Mouse (Mus musculus) myocyte (in vitro differentiated cells): ENCODE data around the gene Ppt2. TPM values are rescaled to one million over a fixed set of nuclear protein-coding genes. Genes with fewer than 3 reads are reported as not detected.

ENCODE experiments used
- H3K27me3 ChIP-seq: one replicate; pipeline ENCODE4 v1.6.1; 2011; ENCODE audit not compliant: control insufficient read depth, insufficient read depth, insufficient read length
- H3K36me3 ChIP-seq: one replicate; pipeline ENCODE4 v1.6.1; 2011; ENCODE audit not compliant: control insufficient read depth, insufficient read depth
- H3K4me2 ChIP-seq: one replicate; pipeline ENCODE4 v1.6.1; 2011; ENCODE audit warnings: low read depth, control low read depth
- H3K4me3 ChIP-seq: one replicate; pipeline ENCODE4 v1.5.1; 2011; ENCODE audit warnings: mild to moderate bottlenecking, control low read depth, moderate library complexity
- H3K79me2 ChIP-seq: one replicate; pipeline ENCODE4 v1.6.1; 2011; ENCODE audit not compliant: control insufficient read depth, insufficient read depth
- H3ac ChIP-seq: one replicate; pipeline ENCODE4 v1.6.1; 2011; ENCODE audit not compliant: control insufficient read depth, insufficient read length
- CEBPB ChIP-seq: IDR thresholded peaks from 2 replicates; pipeline ENCODE4 v1.6.1; 2011; ENCODE audit warnings: mild to moderate bottlenecking, moderate library complexity; ENCODE audit not compliant: poor library complexity, insufficient read depth, severe bottlenecking
- E2F4 ChIP-seq: IDR thresholded peaks from one replicate; pipeline ENCODE4 v1.6.1; 2011; ENCODE audit warnings: mild to moderate bottlenecking, control low read depth, moderate library complexity; ENCODE audit not compliant: insufficient read depth
- MAX ChIP-seq: IDR thresholded peaks from one replicate; pipeline ENCODE4 v1.6.1; 2011; ENCODE audit warnings: low read depth, mild to moderate bottlenecking, control low read depth
- MYOD1 ChIP-seq, 3 experiments: IDR thresholded peaks; one replicate each; pipeline ENCODE4 v1.6.1; 2011; ENCODE audit warnings: control low read depth in 2 of 3, low read depth in 2 of 3, mild to moderate bottlenecking in 2 of 3, moderate library complexity in 1 of 3; ENCODE audit not compliant: insufficient read length in 2 of 3, control insufficient read depth in 1 of 3
- MYOG ChIP-seq, 3 experiments: IDR thresholded peaks; one replicate each; pipeline ENCODE4 v1.6.1; 2011; ENCODE audit warnings: control low read depth in 2 of 3, low read depth in 2 of 3, mild to moderate bottlenecking in 2 of 3; ENCODE audit not compliant: insufficient read length in 2 of 3, control insufficient read depth in 1 of 3, insufficient read depth in 1 of 3
- POLR2A ChIP-seq: IDR thresholded peaks from one replicate; pipeline ENCODE4 v1.6.1; 2011; ENCODE audit warnings: low read depth, mild to moderate bottlenecking, control low read depth, moderate library complexity; ENCODE audit not compliant: insufficient read length
- POLR2AphosphoS2 ChIP-seq: IDR thresholded peaks from one replicate; pipeline ENCODE4 v1.6.1; 2011; ENCODE audit warnings: low read depth, control low read depth; ENCODE audit not compliant: insufficient read length
- REST ChIP-seq: IDR thresholded peaks from one replicate; pipeline ENCODE4 v1.6.1; 2011; ENCODE audit warnings: mild to moderate bottlenecking, control low read depth, moderate library complexity; ENCODE audit not compliant: insufficient read depth, insufficient read length
- SRF ChIP-seq: IDR thresholded peaks from one replicate; pipeline ENCODE4 v1.6.1; 2011; ENCODE audit warnings: low read depth; ENCODE audit not compliant: control insufficient read depth, insufficient read length
- TCF12 ChIP-seq: IDR thresholded peaks from one replicate; pipeline ENCODE4 v1.6.1; 2011; ENCODE audit warnings: mild to moderate bottlenecking, control low read depth; ENCODE audit not compliant: poor library complexity, insufficient read depth, severe bottlenecking
- TCF3 ChIP-seq: IDR thresholded peaks from one replicate; pipeline ENCODE4 v1.6.1; 2011; ENCODE audit warnings: low read depth, control low read depth; ENCODE audit not compliant: insufficient read length
- USF1 ChIP-seq: IDR thresholded peaks from one replicate; pipeline ENCODE4 v1.6.1; 2011; ENCODE audit warnings: low read depth, mild to moderate bottlenecking, control low read depth, moderate library complexity
- polyA plus RNA-seq: library from polyadenylated mRNA; unstranded; fragments of >200 nt; fragmentation: generic; extraction: Trizol; gene quantifications from one replicate; pipeline ENCODE4 v1.2.1, GENCODE M21; 2012; ENCODE audit warnings: missing spikeins

The Ppt2 gene
- polyA plus RNA-seq, 1 experiment, result 21.9 TPM

DNA sequence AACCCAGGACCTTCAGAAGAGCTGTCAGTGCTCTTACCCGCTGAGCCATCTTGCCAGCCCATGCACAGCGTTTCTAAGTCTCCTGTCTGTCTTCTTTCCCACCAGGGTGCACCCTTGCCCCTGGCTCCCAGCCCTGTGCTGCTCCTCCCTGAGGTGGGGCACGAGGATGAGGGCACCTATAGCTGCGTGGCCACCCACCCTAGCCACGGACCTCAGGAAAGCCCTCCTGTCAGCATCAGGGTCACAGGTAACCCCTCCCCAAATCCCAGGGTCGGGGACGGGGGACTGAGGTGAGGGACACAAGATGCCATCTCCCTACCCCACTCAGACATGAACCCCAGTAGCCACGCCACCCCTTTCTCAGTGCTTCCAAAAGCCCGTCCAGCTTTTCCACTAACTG is 28.4 kb downstream of the Ppt2 start:
- TF ChIP-seq TCF3 (no peak), REST (no peak), CEBPB (no peak), USF1 (no peak), E2F4 (no peak), TCF12 (no peak), SRF (no peak), MAX (no peak), POLR2AphosphoS2 (no peak), MYOG (IDR thresholded peaks at IDR 0.05; ENCODE audit: control insufficient read depth in 1 of 3, insufficient read depth in 1 of 3, insufficient read length in 2 of 3, low read depth in 2 of 3) (no peak), POLR2A (no peak), MYOD1 (IDR thresholded peaks at IDR 0.05; ENCODE audit: control insufficient read depth in 1 of 3, insufficient read length in 2 of 3, low read depth in 2 of 3) (no peak)
- peaks cover 13% of the 10 kb centered on the region for H3K79me2 ChIP-seq
- no peaks in the 10 kb centered on the region for H3K36me3 ChIP-seq
- no peak overlapping the region for H3K4me2 ChIP-seq
- no peak overlapping the region for H3K4me3 ChIP-seq
- H3ac ChIP-seq, result no peak overlapping the region
- H3K27me3 ChIP-seq, result no peaks in the 10 kb centered on the region

DNA sequence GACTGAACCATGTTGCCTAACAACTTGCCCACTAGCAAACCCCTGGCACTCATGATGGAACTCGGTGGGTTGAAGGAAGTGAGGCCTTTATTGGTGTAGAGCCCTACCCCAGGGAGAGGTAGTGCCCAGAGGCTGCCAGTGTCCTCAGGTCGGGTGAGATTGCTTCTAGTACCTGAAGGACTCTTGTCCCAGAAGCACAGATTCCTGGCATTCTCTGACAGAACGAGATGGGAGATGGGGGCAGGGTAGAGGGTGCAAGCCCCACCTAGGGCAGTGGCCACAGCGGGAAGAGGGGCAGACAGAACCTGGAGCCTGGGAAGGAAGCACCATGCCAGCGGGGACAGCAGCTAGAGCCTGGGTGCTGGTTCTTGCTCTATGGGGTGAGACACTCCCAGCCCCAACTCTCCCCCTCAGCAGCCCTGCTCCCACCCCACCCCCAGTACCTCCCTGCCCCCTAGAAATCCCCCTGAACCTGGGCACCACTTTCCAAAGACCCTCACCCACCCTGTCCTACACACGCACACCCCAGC is 30.7 kb downstream of the Ppt2 start, which contains the start of gene Ager:
Gene Ager, plus strand, starts transcription at position 297 of the 530 bp plus-strand sequence.
- H3K4me3 ChIP-seq, result no peak within 1 kb of the TSS
- H3ac ChIP-seq, result no peak within 1 kb of the TSS
- H3K4me2 ChIP-seq, result no peak within 1 kb of the TSS
- H3K79me2 ChIP-seq, result peaks cover 5% of the 10 kb centered on the region
- H3K27me3 ChIP-seq, result no peaks in the 10 kb centered on the region
- H3K36me3 ChIP-seq, result no peaks in the 10 kb centered on the region
- TF ChIP-seq POLR2A (peak; percentile 14), E2F4 (no peak), USF1 (no peak), POLR2AphosphoS2 (peak; percentile 84)

DNA sequence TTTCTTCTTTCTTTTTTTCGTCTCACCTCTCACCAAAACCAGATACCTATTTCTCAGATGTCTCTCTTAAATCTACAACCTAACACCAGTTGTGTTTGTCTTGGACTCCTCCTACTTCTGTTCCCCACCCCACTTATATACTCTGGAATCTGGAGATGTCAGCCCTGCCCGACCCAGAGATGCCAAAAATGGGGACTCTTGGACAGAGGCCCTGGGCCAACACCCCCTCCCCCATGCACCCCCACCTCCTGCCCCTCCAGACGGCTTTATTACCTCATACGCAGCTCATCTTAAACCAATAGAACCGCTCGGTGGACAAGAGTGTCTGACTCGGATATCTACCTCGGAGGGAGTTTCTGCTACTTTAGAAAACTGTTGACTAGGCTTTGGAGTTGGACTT is 32.2 kb downstream of the Ppt2 start:
- no peaks in the 10 kb centered on the region for H3K79me2 ChIP-seq
- no peak for TF ChIP-seq USF1
- TF ChIP-seq TCF3, result no peak
- no peak for TF ChIP-seq POLR2A
- TF ChIP-seq CEBPB, result no peak
- no peak for TF ChIP-seq TCF12
- TF ChIP-seq POLR2AphosphoS2, result no peak
- no peak for TF ChIP-seq MYOG (IDR thresholded peaks at IDR 0.05; ENCODE audit: control insufficient read depth in 1 of 3, insufficient read depth in 1 of 3, insufficient read length in 2 of 3, low read depth in 2 of 3)
- no peak for TF ChIP-seq MAX
- TF ChIP-seq MYOD1 (IDR thresholded peaks at IDR 0.05; ENCODE audit: control insufficient read depth in 1 of 3, insufficient read length in 2 of 3, low read depth in 2 of 3), result no peak
- no peak for TF ChIP-seq E2F4
- TF ChIP-seq REST, result no peak
- TF ChIP-seq SRF, result no peak
- no peaks in the 10 kb centered on the region for H3K27me3 ChIP-seq
- no peaks in the 10 kb centered on the region for H3K36me3 ChIP-seq
- H3K4me3 ChIP-seq, result no peak overlapping the region
- H3K4me2 ChIP-seq, result no peak overlapping the region
- no peak overlapping the region for H3ac ChIP-seq

DNA sequence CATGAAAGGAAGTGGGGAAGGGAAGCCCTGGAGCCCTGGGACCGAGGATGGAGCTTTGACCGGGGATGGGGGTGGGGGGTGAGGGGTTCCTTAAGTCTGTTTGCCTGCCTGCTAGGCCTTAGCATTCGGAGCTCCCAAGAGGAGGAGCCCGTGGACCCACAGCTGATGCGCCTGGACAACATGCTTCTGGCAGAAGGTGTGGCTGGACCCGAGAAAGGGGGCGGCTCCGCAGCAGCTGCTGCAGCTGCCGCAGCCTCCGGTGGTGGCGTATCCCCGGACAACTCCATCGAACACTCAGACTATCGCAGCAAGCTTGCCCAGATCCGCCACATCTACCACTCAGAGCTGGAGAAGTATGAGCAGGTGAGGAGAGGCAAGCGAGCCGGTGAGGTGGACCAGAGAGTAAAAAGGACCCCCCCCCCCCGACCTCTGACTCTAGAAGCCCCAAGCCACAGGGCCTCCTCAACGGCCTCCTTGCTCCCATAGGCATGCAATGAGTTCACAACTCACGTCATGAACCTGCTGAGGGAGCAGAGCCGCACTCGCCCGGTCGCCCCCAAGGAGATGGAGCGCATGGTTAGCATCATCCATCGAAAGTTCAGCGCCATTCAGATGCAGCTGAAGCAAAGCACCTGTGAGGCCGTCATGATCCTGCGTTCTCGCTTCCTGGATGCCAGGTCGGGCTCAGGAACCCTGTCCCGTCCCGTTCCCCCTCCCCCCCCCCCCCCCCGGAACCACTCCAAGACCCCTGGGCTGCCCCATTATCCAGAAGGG is 34.4 kb downstream of the Ppt2 start:
- TF ChIP-seq POLR2AphosphoS2 (no peak), MAX (no peak), REST (no peak), E2F4 (no peak), MYOG (IDR thresholded peaks at IDR 0.05; ENCODE audit: control insufficient read depth in 1 of 3, insufficient read depth in 1 of 3, insufficient read length in 2 of 3, low read depth in 2 of 3) (peak in 2 of 3 experiments; percentile 86 to 92), POLR2A (no peak), CEBPB (no peak), SRF (no peak), USF1 (no peak), MYOD1 (IDR thresholded peaks at IDR 0.05; ENCODE audit: control insufficient read depth in 1 of 3, insufficient read length in 2 of 3, low read depth in 2 of 3) (peak in 2 of 3 experiments; percentile 80 to 93), TCF3 (peak; percentile 56), TCF12 (no peak)
- peak overlapping the region; percentile 42 for H3K4me3 ChIP-seq
- no peaks in the 10 kb centered on the region for H3K27me3 ChIP-seq
- no peaks in the 10 kb centered on the region for H3K79me2 ChIP-seq
- H3K4me2 ChIP-seq, result peak overlapping the region; percentile 99
- no peak overlapping the region for H3ac ChIP-seq
- no peaks in the 10 kb centered on the region for H3K36me3 ChIP-seq
